Mouse (Mus musculus): ENCODE data around the gene Slfnl1.
A peak's percentile ranks its signal among the peaks of the same experiment; 100 is the strongest.

The Slfnl1 gene

GRCm38 (mm10) chr4:120531986-120532385, at the start of gene Slfnl1:
Slfnl1 (plus strand) TSS chr4:120532231.
- DNase-seq (ENCODE audit: inconsistent age in 2 of 2, low spot score in 1 of 2), result no peak

DNA sequence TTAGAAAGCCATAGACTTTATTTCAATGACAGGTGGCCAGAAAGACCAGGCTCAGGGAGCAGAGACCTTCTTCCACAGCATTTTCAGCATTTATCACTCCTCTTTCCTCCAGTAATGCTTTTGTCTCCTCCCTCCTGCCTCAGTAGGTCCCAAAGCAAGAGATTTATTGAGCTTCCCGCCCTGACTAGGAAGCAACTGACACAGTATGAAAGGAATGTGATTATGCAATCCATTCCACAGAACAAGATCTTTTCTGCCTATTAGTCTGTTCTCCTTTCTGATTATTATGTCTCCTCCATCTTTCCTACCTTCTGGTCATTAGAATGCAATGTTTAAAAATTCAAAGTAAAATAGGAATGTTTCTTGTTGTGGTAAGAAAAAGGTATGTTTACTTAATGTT, 44.3 kb upstream of the Slfnl1 start:
- DNase-seq (ENCODE audit: inconsistent age in 2 of 2, low spot score in 1 of 2), result peak; percentile 31 to 63

DNA sequence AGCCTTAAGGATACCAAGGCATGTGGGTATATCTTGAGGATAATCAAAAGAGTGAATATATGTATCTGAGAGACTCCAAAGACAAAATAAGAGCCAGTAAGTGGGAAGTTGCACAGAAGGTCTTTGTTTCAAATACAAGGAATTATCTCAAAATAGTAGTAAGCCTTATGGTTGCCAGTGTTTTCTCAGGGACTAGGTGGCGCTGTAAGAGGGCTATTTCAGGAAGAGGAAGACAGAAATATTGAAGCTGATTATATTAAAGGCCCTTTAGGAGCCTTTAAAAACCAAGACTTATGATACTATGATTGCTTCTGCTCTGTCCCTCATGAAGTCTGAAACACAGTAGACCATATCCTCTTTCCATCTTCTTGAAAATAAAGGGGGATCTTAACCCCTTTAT, 25.1 kb upstream of the Slfnl1 start:
- no peak for DNase-seq (ENCODE audit: inconsistent age in 2 of 2, low spot score in 1 of 2)

DNA sequence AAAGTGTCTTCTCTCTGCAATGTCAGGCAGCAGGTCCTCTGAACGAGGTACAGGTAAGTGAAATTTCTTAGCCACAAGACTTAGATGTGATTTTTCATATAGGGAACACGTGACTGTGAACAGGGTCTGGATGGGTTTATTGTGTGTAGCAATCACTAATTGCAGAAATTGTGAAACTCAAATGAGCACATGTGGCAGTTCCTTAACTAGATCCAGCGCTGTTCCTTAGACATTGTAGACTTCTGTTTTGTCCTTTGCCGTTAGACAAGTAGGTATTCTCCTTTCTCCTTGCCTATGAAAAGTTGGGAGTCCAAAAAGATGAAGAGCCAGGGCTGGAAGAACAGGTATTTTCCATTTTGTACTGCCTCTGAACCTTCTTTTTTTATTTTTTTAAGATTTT, 20.8 kb upstream of the Slfnl1 start:
- DNase-seq (ENCODE audit: inconsistent age in 2 of 2, low spot score in 1 of 2), result no peak

DNA sequence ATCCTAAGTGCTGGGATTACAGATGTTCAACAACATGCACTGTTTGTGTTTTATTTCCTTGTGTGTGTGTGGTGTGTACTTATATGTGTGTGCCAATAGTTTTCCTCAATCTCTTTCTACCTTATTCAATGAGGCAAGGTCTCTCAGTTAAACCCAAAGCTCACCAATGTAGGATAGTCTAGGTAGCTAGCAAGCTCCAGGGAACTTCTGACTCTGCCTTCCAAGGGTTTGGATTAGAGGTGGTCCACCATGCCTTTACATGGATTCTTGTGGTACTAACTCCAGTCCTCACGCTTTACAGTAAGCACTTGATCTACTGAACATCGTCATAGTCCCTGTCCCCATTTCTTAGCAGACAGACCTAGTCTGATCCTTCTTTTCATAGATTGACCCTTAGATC, 17.7 kb upstream of the Slfnl1 start:
- no peak for DNase-seq (ENCODE audit: inconsistent age in 2 of 2, low spot score in 1 of 2)

DNA sequence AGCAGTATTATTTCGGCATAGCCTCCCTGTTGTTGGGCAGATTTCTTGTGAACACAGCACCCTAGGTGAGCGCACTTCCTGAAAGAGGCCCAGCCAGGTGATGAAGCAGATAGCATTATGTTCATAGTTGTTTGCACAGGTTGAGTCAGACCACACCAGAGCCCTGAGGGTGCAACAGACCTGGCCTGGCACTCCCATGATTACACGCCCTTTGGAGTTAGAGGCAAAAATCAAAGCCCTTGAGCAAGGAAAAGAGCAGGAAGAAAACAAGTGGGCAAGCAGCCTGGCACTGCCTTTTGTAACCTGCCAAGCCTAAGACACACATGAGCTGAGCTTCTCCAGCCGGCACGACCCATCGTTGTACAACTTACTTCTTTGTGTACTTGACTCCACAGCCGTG, 15.5 kb upstream of the Slfnl1 start:
- no peak for DNase-seq (ENCODE audit: inconsistent age in 2 of 2, low spot score in 1 of 2)

DNA sequence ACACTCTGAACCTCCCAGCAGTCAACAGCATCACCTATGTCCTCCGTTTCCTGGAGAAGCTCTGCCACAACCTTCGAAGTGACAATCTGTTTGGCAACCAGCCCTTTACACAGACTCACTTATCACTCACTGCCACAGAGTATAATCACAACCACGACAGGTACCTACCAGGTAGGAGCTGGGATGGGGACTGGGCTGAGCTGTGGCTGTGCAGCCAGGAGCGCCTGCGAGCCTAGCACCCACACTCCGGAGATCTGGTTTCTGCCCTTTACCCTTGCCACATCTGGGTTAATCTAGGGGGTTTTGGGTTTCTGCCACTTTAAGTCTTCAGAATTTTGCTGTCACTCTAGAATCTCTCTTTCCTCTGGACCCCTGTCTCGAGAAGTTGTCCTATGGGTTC, 15.1 kb upstream of the Slfnl1 start:
- no peak for DNase-seq (ENCODE audit: inconsistent age in 2 of 2, low spot score in 1 of 2)

DNA sequence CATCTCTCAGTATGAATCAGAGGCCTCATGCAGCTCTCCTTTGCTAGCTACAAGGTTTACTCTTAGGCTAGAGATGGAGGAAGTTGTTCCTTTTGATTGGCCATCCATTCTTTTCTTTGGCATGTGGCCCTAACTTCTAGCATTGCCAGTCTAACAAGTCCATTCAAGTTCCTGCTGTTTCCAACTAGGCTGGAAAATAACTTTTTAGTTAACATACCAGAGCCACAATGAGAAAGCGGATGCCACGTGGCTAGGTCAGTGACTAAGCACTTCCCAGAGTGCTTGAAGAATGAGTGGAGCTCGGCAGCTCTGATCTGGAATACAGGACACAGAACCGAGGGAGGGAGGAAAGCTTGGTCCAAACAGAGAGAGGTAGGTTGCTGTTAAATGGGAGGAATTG, 14.7 kb upstream of the Slfnl1 start:
- no peak for DNase-seq (ENCODE audit: inconsistent age in 2 of 2, low spot score in 1 of 2)

GRCm38 (mm10) chr4:120521761-120522160, 10.3 kb upstream of the Slfnl1 start:
- no peak for DNase-seq (ENCODE audit: inconsistent age in 2 of 2, low spot score in 1 of 2)

GRCm38 (mm10) chr4:120522351-120522750, 9.7 kb upstream of the Slfnl1 start:
- DNase-seq (ENCODE audit: inconsistent age in 2 of 2, low spot score in 1 of 2), result no peak

DNA sequence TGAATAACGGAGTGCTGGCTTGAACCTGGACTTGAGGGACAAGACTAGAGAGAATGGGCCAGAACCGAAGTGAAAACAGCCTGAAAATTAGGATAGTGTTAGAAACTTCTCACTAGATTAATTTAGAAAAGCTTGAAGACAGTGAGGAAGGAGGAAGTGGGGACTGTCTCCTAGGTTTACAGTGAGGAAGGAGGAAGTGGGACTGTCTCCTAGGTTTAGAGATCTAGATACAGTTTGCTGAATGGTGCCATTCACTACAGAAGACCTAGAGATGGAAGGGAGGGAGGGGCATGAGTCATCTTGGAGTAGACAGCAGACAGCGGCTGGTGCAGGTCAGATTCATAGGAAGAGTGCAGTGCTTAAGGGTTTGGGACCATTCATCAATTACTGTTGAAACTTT, 8.9 kb upstream of the Slfnl1 start:
- DNase-seq (ENCODE audit: inconsistent age in 2 of 2, low spot score in 1 of 2), result no peak

GRCm38 (mm10) chr4:120528171-120528570, 3.9 kb upstream of the Slfnl1 start:
- DNase-seq (ENCODE audit: inconsistent age in 2 of 2, low spot score in 1 of 2), result no peak

DNA sequence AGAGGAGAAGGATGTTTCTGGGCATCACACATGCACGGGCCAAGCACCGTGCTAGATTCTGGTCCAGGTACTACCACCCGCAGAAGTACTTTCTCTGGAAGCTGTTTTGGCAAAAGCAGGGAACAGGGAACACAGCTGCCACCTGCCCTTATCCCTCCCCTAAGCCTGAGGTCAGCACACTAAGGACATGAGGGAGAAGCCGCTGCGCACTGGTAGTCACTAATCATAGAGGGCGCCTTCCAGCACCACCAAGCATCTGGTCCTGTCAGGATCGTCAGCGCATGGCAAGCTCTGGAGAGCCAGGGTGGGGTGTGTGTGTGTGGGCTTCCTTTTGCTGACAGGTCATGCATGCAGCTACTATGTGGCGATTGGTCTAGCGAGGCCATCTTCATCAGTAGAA, 6.6 kb downstream of the Slfnl1 start:
- DNase-seq (ENCODE audit: inconsistent age in 2 of 2, low spot score in 1 of 2), result no peak

DNA sequence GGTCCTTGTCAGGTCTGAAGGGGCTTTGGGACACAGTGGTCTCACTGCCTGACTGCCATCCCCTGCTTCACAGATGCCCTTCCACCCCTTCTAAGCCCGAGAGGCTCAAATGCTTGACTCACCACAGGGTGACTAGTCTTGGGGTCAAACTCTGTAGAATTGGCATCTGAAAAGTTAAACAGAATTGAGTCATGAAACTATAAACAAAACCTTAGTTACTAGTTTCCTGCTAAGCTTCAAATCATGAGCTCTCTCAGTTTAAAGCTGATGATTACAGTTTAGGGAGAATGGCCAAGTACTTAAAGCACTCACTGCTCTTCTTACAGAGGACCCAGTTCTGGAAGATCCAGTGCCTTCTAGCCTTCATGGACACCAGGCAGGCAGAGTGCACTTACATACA, 12.9 kb downstream of the Slfnl1 start:
- no peak for DNase-seq (ENCODE audit: inconsistent age in 2 of 2, low spot score in 1 of 2)

DNA sequence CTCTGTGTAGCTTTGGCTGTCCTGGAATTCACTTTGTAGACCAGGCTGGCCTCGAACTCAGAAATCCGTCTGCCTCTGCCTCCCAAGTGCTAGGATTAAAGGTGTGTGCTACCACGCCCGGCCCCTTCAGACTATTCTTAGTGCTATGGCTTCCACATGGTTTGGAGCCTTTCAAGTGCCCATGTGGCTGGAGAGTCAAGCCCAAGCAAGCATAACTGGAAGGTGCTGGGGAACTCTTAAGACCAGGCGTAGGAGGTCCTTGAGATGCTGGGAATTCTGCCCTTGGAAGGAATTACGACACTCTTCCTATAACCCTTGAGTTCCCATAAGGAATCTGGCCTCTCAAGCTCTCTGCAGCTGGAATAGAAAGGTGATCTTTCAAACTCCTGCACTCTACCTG, 24.6 kb downstream of the Slfnl1 start:
- no peak for DNase-seq (ENCODE audit: inconsistent age in 2 of 2, low spot score in 1 of 2)

DNA sequence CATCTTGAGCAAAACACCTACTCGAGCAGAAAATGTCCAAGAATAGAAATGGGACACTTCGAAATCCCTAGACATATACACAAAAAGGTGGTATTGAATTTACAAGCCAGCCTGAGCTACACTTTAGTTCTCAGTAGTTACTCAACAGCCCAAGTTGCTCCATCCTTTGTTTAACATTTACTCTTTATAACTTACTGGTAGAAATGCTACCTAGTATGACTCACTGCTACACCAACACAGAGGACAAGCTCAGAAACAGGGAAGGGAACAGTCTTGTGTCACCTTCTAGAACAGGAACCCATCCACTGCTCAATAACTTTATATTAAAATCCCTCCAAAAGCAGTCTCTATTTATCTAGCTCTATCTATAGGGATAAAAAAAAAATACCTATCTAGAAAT, 33.7 kb downstream of the Slfnl1 start:
- DNase-seq (ENCODE audit: inconsistent age in 2 of 2, low spot score in 1 of 2), result no peak

GRCm38 (mm10) chr4:120568005-120568404, 36.0 kb downstream of the Slfnl1 start:
- peak; percentile 45 to 83 for DNase-seq (ENCODE audit: inconsistent age in 2 of 2, low spot score in 1 of 2)

- peak; percentile 24 to 68 for DNase-seq (ENCODE audit: inconsistent age in 2 of 2, low spot score in 1 of 2)
Measured at GRCm38 (mm10) chr4:120569025-120569424, 37.0 kb downstream of the Slfnl1 start.

DNA sequence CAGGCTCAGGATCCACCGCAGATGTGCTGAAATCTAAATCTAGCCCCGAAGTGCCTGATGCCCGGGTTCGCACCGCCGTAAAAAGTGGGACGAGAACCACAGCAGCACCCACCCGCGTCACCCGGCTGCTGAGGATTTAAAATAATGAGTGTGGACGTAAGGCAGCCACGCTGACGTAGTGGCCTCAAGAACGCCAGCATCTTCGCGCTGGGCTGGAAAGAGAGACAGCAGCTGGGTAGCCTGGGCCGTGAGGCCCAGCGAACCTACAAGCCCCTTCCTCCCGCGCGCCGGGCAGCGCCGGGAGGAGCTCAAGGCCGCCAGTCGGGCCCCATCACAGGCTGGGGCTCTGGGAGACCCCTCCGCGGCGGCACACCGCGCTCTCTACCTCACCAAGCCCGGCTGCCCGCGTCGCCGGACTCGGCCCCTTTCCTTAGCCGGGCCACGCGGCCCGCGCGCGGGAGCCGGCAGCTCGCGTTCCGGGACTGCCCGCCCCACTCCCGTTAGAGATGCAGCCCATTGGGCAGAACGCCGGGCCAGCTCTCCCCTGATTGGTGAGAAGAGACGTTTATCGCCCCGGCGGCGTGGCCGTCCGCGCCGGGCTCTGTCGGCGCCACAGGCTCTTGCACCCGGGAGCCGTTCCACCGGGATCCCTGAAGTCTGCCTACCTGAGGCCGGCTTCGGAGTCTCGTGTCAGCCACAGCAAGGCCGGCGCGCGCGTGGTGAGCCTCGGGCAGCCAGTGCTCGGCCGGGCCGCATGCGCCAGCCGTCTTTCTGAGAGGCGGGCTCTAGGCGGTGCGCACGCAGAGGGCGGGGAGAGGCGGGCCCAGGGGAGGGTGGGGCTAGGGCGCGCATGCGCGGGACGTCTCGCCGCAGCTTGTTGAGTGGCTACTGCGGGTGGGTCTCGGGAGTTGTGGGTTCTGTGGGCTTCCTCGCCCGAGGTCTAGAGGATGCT, 37.7 kb downstream of the Slfnl1 start, which contains the start of gene Ctps:
Gene Ctps (minus strand): TSS at position 791 of the 952 bp plus-strand sequence.
- DNase-seq (ENCODE audit: inconsistent age in 2 of 2, low spot score in 1 of 2), result peak; percentile 95 to 99

- DNase-seq (ENCODE audit: inconsistent age in 2 of 2, low spot score in 1 of 2), result no peak
Measured at GRCm38 (mm10) chr4:120570438-120571069, 38.5 kb downstream of the Slfnl1 start.

DNA sequence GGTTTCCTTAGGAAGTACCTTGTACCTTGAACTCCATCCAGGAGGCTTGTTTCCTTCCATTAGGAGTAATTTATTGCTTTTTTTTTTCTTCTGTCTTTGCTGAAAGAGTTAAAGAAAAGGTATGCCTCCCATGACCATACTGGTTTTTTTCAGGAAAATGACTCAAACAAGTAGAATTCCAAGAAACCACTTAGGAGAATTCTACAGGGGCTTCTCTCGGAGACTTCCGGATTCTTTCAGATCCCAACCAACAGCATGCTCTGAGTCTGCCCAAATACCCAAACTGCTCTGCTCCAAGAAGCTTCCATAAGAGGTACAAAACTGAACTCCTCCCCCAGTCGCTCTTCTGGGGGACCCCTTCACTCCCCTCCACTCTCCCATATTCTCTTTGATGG, 39.0 kb downstream of the Slfnl1 start:
- no peak for DNase-seq (ENCODE audit: inconsistent age in 2 of 2, low spot score in 1 of 2)

- DNase-seq (ENCODE audit: inconsistent age in 2 of 2, low spot score in 1 of 2), result no peak
Measured at GRCm38 (mm10) chr4:120571691-120572090, 39.7 kb downstream of the Slfnl1 start.
